Mouse (Mus musculus) myocyte (in vitro differentiated cells): ENCODE measurements at regions not wholly inside any gene's neighbourhood (a gene's known extent, or its start where the extent isn't known, plus 50 kb on each side); places are given as distances from the start of the nearest gene placed in this dataset.

Experiments
- CEBPB ChIP-seq: IDR thresholded peaks from 2 replicates; pipeline ENCODE4 v1.6.1; 2011; ENCODE audit warnings: mild to moderate bottlenecking, moderate library complexity; ENCODE audit not compliant: poor library complexity, insufficient read depth, severe bottlenecking
- E2F4 ChIP-seq: IDR thresholded peaks from one replicate; pipeline ENCODE4 v1.6.1; 2011; ENCODE audit warnings: mild to moderate bottlenecking, control low read depth, moderate library complexity; ENCODE audit not compliant: insufficient read depth
- MAX ChIP-seq: IDR thresholded peaks from one replicate; pipeline ENCODE4 v1.6.1; 2011; ENCODE audit warnings: low read depth, mild to moderate bottlenecking, control low read depth
- MYOD1 ChIP-seq, 3 experiments: IDR thresholded peaks; one replicate each; pipeline ENCODE4 v1.6.1; 2011; ENCODE audit warnings: control low read depth in 2 of 3, low read depth in 2 of 3, mild to moderate bottlenecking in 2 of 3, moderate library complexity in 1 of 3; ENCODE audit not compliant: insufficient read length in 2 of 3, control insufficient read depth in 1 of 3
- MYOG ChIP-seq, 3 experiments: IDR thresholded peaks; one replicate each; pipeline ENCODE4 v1.6.1; 2011; ENCODE audit warnings: control low read depth in 2 of 3, low read depth in 2 of 3, mild to moderate bottlenecking in 2 of 3; ENCODE audit not compliant: insufficient read length in 2 of 3, control insufficient read depth in 1 of 3, insufficient read depth in 1 of 3
- POLR2A ChIP-seq: IDR thresholded peaks from one replicate; pipeline ENCODE4 v1.6.1; 2011; ENCODE audit warnings: low read depth, mild to moderate bottlenecking, control low read depth, moderate library complexity; ENCODE audit not compliant: insufficient read length
- REST ChIP-seq: IDR thresholded peaks from one replicate; pipeline ENCODE4 v1.6.1; 2011; ENCODE audit warnings: mild to moderate bottlenecking, control low read depth, moderate library complexity; ENCODE audit not compliant: insufficient read depth, insufficient read length
- SRF ChIP-seq: IDR thresholded peaks from one replicate; pipeline ENCODE4 v1.6.1; 2011; ENCODE audit warnings: low read depth; ENCODE audit not compliant: control insufficient read depth, insufficient read length
- USF1 ChIP-seq: IDR thresholded peaks from one replicate; pipeline ENCODE4 v1.6.1; 2011; ENCODE audit warnings: low read depth, mild to moderate bottlenecking, control low read depth, moderate library complexity

GRCm38 (mm10) chr6:117670337-117670736 is 170.6 kb upstream of the Zfp637 start:
- TF ChIP-seq MAX (no peak), POLR2A (no peak), REST (no peak), USF1 (no peak), E2F4 (no peak), SRF (no peak), MYOD1 (IDR thresholded peaks at IDR 0.05; ENCODE audit: control insufficient read depth in 1 of 3, insufficient read length in 2 of 3, low read depth in 2 of 3) (no peak), CEBPB (no peak), MYOG (IDR thresholded peaks at IDR 0.05; ENCODE audit: control insufficient read depth in 1 of 3, insufficient read depth in 1 of 3, insufficient read length in 2 of 3, low read depth in 2 of 3) (no peak)
